Mouse (Mus musculus) neural tube, embryonic 15.5 days (tissue): ENCODE data around the gene Lrba. TPM values are rescaled to one million over a fixed set of nuclear protein-coding genes. Genes with fewer than 3 reads are reported as not detected.
A peak's percentile ranks its signal among the peaks of the same experiment; 100 is the strongest.

Source experiments
- ATAC-seq: fragments of 200-750 bp; cut with Nextera tagmentation; 2 replicates; pipeline ENCODE4 v1.8.0; 2017; ENCODE audit warnings: mild to moderate bottlenecking, moderate TSS enrichment, moderate library complexity; ENCODE audit not compliant: low FRiP score
- H3K27ac ChIP-seq: fragments of 300-500 bp; sonication (generic); replicated peaks from 2 replicates; pipeline ENCODE4 v1.5.1; 2015; ENCODE audit warnings: mild to moderate bottlenecking, inconsistent platforms
- H3K27me3 ChIP-seq: fragments of 300-500 bp; sonication (generic); replicated peaks from 2 replicates; pipeline ENCODE4 v1.6.1; 2015; ENCODE audit warnings: inconsistent platforms
- H3K36me3 ChIP-seq: fragments of 300-500 bp; sonication (generic); 2 replicates; pipeline ENCODE4 v1.6.1; 2015; ENCODE audit warnings: inconsistent platforms
- H3K4me1 ChIP-seq: fragments of 300-500 bp; sonication (generic); 2 replicates; pipeline ENCODE4 v1.6.1; 2015; ENCODE audit warnings: inconsistent platforms
- H3K4me2 ChIP-seq: fragments of 300-500 bp; sonication (generic); 2 replicates; pipeline ENCODE4 v1.6.1; 2015; ENCODE audit warnings: inconsistent platforms, mild to moderate bottlenecking, moderate library complexity
- H3K4me3 ChIP-seq: fragments of 300-500 bp; sonication (generic); replicated peaks from 2 replicates; pipeline ENCODE4 v1.5.1; 2015; ENCODE audit warnings: mild to moderate bottlenecking, inconsistent platforms
- H3K9ac ChIP-seq: fragments of 300-500 bp; sonication (generic); replicated peaks from 2 replicates; pipeline ENCODE4 v1.6.1; 2015; ENCODE audit warnings: mild to moderate bottlenecking, inconsistent platforms
- H3K9me3 ChIP-seq: fragments of 300-500 bp; sonication (generic); replicated peaks from 2 replicates; pipeline ENCODE4 v1.6.1; 2016; ENCODE audit warnings: inconsistent platforms
- WGBS: fragments of 180-500 bp; shearing (Covaris S2); methylation state at CpG from one replicate; pipeline ENCODE4 v1.1.7; 2015; ENCODE audit warnings: mixed read lengths; 5-methylcytosine and 5-hydroxymethylcytosine counted together
- polyA plus RNA-seq: library from polyadenylated mRNA; unstranded; fragments of >200 nt; fragmentation: Nextera tagmentation; extraction: Ambion mirVana; gene quantifications from 2 replicates; pipeline ENCODE4 v1.2.1, GENCODE M21; 2015

Gene Lrba
- polyA plus RNA-seq, 1 experiment from 2014 or later, result 5.7 TPM

DNA sequence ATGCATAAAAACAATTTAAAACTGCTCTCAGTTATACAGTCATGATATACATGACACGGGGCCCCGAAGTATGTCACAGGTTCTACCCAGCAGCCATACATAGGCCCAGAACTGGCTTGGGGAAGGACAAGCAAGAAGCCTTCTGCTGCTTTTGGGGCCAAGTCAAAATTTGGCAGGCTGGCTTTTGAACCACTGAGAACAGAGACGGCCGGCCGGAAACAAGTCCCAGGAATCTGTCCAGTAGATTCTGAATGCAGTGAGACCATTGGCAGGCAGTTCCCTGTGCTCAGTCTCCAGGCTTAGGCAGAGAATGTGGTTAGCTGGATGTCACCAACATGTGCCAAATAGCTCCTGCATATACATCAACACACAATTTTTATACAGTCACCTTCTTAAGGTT lies 565.3 kb downstream of the Lrba start:
- Histone ChIP-seq H3K27ac (0 out of 2 replicates have a peak overlapping the region, but pooled peaks have one; percentile 37), H3K4me3 (no peak overlapping the region), H3K9ac (no peak overlapping the region), H3K36me3 (peaks cover 56% of the 10 kb centered on the region), H3K4me1 (peaks cover 36% of the 10 kb centered on the region), H3K9me3 (no peaks in the 10 kb centered on the region), H3K4me2 (no peak overlapping the region), H3K27me3 (no peaks in the 10 kb centered on the region)
- no peak for ATAC-seq
- 97% methylated on average over 5 of the region's 5 CpGs for WGBS

DNA sequence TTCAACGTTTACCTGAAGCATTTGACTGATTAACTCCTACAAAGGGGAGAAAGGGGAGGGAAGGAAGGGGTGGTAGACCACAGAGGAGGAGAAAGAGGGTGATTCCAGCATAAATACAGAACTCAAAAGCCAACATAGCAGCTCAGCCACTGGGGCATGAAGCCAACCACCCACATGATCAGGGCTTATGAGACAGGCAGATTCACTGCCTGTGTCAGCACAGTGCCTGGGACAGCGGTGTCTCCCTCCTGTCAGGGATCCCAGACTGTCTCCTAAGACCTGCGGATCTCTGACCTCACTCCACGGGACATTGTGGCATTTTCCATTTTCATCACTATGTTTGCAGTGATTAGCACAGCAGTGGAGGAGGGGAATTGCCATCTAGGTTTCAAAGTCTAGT lies 568.8 kb downstream of the Lrba start:
- no peak for ATAC-seq
- Histone ChIP-seq H3K27ac (peak overlapping the region; percentile 3), H3K4me3 (no peak overlapping the region), H3K27me3 (no peaks in the 10 kb centered on the region), H3K4me2 (no peak overlapping the region), H3K9me3 (no peaks in the 10 kb centered on the region), H3K4me1 (peaks cover 21% of the 10 kb centered on the region), H3K36me3 (peaks cover 60% of the 10 kb centered on the region), H3K9ac (no peak overlapping the region)
- 77% methylated on average over 4 of the region's 4 CpGs for WGBS

DNA sequence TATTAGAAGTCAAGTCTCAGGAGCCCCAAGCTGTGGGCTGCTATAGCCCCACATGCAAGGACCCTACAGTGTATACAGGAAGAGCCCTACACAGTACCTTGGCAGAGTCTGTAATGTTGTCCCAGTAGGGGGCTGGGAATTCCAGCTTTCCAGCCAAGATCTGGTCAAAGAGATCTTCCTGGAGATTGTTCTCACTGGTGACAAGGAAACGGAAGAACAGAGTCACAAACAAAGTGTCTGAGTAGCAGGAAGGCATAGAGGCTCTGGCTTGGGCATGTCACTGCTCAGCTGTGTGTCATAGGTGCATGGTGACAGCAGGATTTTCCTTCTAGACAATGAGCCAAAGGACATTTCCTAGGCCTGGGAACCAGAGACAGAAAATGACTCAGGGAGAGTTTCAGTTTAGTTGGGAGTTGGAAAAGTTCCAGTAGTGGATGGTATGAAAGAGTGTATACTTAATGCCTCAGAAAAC lies 569.3 kb downstream of the Lrba start:
- no peak for ATAC-seq
- Histone ChIP-seq H3K4me1 (peaks cover 18% of the 10 kb centered on the region), H3K36me3 (peaks cover 63% of the 10 kb centered on the region), H3K4me3 (no peak overlapping the region), H3K27me3 (no peaks in the 10 kb centered on the region), H3K9ac (no peak overlapping the region), H3K9me3 (no peaks in the 10 kb centered on the region), H3K27ac (peak overlapping the region; percentile 3; the same call in 1 of the 2 replicates), H3K4me2 (no peak overlapping the region)
- 38% methylated on average over 1 of the region's 1 CpGs for WGBS

DNA sequence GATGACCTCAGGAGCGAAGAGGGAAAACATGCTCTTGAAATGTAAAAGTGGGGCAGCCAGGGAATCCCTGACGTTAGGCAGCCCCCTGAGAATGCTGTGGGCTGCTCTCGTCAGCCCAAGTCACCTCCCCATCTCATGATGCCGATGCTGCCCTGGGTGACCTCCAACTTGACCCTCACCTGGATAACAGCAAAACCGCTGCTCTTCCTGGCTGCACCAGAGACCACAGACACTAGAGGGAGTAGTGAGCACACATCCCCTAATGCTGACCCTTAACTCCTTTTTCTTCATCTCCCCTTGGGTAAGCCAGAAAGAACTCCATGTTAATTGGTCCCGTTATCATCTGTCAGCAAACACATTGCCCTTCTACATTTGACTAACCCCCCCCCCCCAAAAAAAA lies 572.2 kb downstream of the Lrba start:
- H3K27me3 ChIP-seq, result no peaks in the 10 kb centered on the region
- no peak for ATAC-seq
- H3K4me1 ChIP-seq, result peaks cover 23% of the 10 kb centered on the region
- 47% methylated on average over 6 of the region's 6 CpGs for WGBS
- no peak overlapping the region for H3K27ac ChIP-seq
- H3K4me3 ChIP-seq, result no peak overlapping the region
- H3K4me2 ChIP-seq, result no peak overlapping the region
- no peaks in the 10 kb centered on the region for H3K9me3 ChIP-seq
- no peak overlapping the region for H3K9ac ChIP-seq
- H3K36me3 ChIP-seq, result peaks cover 59% of the 10 kb centered on the region

DNA sequence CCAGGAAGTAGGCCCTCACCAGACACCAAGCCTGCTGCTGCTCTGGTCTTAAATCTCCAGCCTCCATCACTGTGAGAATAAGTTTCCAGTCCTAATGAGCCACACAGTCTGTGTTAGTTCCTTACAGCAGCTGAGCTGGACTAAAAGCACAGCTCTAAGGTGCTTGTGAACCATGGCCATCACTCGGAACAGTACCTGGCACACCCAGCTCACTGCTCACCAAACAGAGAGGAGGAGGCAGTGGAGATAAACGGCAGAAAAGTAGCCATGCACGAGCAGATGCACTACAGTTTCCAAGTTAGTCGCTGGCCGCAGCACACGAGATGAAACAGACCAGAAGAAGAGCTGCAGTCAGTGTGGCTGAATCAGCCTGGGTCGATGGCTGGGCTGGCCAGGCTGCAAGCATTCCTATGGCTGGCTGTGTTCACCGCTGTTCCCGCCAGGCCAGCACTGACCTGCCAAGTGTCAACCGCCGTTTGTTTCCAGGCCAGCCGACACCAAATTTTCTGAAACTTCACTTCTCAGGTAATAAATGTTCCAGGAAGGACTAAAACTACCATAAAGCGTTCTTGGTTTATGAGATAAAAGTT lies 573.5 kb downstream of the Lrba start:
- Histone ChIP-seq H3K9me3 (no peaks in the 10 kb centered on the region), H3K27me3 (no peaks in the 10 kb centered on the region), H3K36me3 (peaks cover 47% of the 10 kb centered on the region), H3K4me1 (peaks cover 26% of the 10 kb centered on the region), H3K4me2 (no peak overlapping the region), H3K4me3 (no peak overlapping the region), H3K27ac (no peak overlapping the region), H3K9ac (no peak overlapping the region)
- no peak for ATAC-seq
- WGBS, result 84% methylated on average over 13 of the region's 13 CpGs

DNA sequence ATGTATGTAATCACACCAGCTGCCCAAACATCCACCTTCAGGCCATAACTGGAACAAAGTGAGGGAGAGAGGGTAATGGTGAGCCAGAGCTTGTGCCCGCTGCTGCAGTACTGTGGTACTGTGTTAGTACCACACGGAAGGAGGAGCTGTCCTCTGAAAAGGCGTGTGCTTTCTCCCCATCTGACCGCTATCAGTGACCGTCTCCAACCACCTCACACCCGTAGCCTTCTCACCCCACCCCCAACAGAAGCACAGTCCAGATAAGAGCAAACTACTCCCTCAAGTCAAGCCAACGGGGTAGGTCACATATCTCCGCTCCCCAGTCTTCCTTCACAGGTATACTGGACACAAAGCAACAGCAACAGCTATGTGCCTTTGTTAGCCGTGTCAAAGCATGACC lies 574.6 kb downstream of the Lrba start:
- Histone ChIP-seq H3K27ac (no peak overlapping the region), H3K36me3 (peaks cover 39% of the 10 kb centered on the region), H3K9ac (no peak overlapping the region), H3K4me3 (no peak overlapping the region), H3K4me2 (no peak overlapping the region), H3K9me3 (no peaks in the 10 kb centered on the region), H3K27me3 (no peaks in the 10 kb centered on the region), H3K4me1 (peaks cover 22% of the 10 kb centered on the region)
- ATAC-seq, result no peak
- WGBS, result 95% methylated on average over 9 of the region's 9 CpGs

DNA sequence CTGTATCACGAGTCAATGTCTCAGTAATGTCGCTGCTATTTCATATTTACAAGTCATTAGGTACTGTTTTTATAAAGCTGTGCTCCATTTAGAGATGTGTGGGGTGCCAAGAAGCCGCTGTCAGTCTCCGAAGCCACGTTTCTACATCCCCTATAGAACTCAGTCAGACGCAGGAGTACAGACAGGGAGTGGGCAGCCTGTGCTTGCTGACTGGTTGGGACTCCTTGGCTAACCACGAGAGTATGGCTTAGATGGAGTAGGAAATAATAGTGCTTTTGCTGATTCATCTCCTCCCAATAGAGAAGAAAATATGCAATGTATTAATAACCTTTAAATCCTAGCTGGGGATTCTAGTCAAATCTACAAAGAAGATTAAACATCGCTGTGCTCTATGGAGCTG lies 576.4 kb downstream of the Lrba start:
- ATAC-seq, result no peak
- H3K9me3 ChIP-seq, result no peaks in the 10 kb centered on the region
- peak overlapping the region; percentile 56; the same call in 1 of the 2 replicates for H3K27ac ChIP-seq
- no peak overlapping the region for H3K9ac ChIP-seq
- H3K36me3 ChIP-seq, result peaks cover 39% of the 10 kb centered on the region
- H3K4me3 ChIP-seq, result no peak overlapping the region
- H3K4me2 ChIP-seq, result no peak overlapping the region
- H3K4me1 ChIP-seq, result peaks cover 18% of the 10 kb centered on the region
- WGBS, result 64% methylated on average over 8 of the region's 8 CpGs
- no peaks in the 10 kb centered on the region for H3K27me3 ChIP-seq

DNA sequence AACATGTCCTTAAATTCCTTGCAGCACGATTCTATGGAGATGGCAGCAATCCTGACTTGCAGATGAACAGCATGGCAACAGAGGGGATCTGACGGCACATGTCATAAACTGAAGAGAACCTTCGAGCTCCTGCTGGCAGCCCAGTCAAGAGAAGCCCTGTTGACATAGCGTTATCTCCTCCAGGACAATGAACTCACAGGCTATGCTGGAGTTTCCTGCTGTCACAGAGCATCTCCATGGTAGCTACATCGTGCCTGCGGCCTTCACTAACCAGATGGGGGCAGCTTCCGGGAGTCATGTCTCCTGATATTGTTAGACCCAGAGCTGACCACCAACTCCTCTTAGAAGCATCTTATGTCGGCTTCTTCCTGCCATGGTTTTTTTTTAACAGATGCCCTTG lies 578.3 kb downstream of the Lrba start:
- WGBS, result 39% methylated on average over 8 of the region's 8 CpGs
- Histone ChIP-seq H3K4me3 (no peak overlapping the region), H3K9me3 (no peaks in the 10 kb centered on the region), H3K4me2 (no peak overlapping the region), H3K9ac (no peak overlapping the region), H3K27me3 (no peaks in the 10 kb centered on the region), H3K27ac (no peak overlapping the region; the same call in 1 of the 2 replicates), H3K4me1 (peaks cover 18% of the 10 kb centered on the region), H3K36me3 (peaks cover 34% of the 10 kb centered on the region)
- ATAC-seq, result no peak

DNA sequence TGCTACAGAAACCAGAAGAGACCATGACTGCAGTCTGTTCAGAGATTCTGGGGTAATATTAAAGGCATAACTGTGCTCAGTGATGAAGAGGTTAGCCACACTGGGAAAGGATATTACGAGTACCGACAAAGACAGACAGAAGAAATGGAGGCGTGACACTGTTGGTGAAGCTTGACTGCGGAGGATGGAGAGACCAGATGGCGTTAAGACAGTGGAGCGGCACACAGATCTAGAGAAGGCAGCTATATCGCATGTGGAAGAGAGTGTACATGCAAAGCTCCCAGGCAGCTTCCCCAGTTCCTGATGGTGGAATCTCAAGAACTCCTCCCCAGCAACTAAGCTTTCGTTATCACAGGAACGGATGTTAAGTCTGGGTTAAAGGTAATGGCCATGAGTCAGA lies 579.8 kb downstream of the Lrba start:
- Histone ChIP-seq H3K4me2 (no peak overlapping the region), H3K4me1 (peaks cover 23% of the 10 kb centered on the region), H3K4me3 (no peak overlapping the region), H3K36me3 (peaks cover 22% of the 10 kb centered on the region), H3K9ac (no peak overlapping the region), H3K27ac (no peak overlapping the region), H3K27me3 (no peaks in the 10 kb centered on the region), H3K9me3 (no peaks in the 10 kb centered on the region)
- ATAC-seq, result no peak
- WGBS, result 89% methylated on average over 9 of the region's 9 CpGs

DNA sequence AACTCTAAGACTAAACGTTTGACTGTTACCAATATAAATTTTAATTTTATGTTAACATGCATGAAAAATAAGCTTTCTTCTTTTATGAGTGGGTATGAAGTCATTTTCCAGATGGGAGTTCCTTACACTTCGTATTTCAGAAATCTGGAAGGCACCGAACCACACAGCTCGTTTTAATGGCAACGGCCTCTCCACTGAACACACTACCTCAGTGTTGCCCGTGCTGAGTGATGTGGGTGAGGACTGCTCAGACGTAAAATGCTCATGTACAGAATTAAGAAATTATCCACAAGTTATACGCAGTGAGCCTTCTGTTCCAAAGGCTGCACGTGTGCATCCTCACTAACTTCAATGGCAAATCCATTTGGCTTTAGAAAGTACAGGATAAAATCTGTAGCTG lies 582.4 kb downstream of the Lrba start:
- H3K36me3 ChIP-seq, result peaks cover 17% of the 10 kb centered on the region
- H3K9me3 ChIP-seq, result no peaks in the 10 kb centered on the region
- no peak overlapping the region for H3K4me3 ChIP-seq
- H3K4me1 ChIP-seq, result peaks cover 12% of the 10 kb centered on the region
- no peak overlapping the region for H3K27ac ChIP-seq
- 92% methylated on average over 9 of the region's 9 CpGs for WGBS
- H3K4me2 ChIP-seq, result no peak overlapping the region
- H3K27me3 ChIP-seq, result no peaks in the 10 kb centered on the region
- no peak for ATAC-seq
- H3K9ac ChIP-seq, result no peak overlapping the region

DNA sequence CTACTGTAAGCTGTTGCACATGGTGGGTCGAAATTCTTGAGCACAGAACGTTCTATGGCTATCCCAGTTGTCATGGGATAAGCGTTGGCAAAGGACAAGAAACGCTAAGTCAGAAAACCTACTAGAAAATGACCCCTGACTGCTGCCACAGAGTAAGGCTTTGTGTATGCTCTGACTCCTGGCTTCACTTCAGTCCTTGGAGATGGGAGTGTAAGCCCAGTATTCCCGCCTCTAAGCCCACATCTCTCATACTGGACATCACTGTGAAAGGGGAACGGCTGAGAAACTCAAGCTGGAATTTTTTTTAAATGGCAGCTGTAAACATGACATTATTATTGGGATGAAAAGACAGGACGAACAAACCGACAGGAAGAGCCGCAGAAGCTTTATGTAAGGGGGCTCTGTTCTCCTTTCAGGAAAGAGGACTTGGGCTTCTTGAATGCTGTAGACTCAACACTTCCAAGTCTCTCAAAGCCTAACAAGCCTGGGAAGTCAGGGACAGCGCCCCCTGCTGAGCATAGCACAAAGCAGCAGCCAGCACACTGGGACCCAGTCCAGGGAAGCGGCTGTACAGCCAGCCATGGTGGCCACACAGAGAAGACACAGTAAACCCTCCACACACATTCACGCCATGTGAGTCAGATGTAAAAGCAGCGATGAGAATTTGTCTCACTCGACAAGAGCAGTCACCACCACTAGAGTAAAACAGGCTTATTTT lies 583.4 kb downstream of the Lrba start:
- peaks cover 17% of the 10 kb centered on the region for H3K36me3 ChIP-seq
- 70% methylated on average over 14 of the region's 14 CpGs for WGBS
- no peaks in the 10 kb centered on the region for H3K9me3 ChIP-seq
- H3K9ac ChIP-seq, result no peak overlapping the region
- H3K4me3 ChIP-seq, result no peak overlapping the region
- H3K27ac ChIP-seq, result no peak overlapping the region; the same call in 1 of the 2 replicates
- H3K4me2 ChIP-seq, result no peak overlapping the region
- no peaks in the 10 kb centered on the region for H3K27me3 ChIP-seq
- H3K4me1 ChIP-seq, result peaks cover 9% of the 10 kb centered on the region; the same call in 1 of the 2 replicates
- ATAC-seq, result peak; percentile 55; the same call in 1 of the 2 replicates

DNA sequence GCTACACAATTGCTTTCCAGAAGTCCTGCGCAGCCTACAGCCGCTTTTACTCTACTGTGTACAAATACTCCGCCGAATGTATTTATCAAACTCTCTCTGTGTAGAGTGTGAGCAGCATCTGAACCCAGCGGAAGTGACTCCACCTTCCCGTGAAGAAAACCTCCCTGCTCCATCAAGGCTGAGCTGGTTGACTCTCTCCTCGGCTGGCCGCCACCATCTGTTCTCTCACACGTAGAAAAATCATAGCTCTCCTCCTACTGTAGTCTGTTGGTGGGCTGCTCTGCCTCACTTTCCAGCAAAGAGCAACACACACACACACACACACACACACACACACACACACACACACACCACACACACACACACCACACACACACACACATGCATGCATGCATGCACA lies 584.7 kb downstream of the Lrba start:
- no peak overlapping the region for H3K9ac ChIP-seq
- peaks cover 5% of the 10 kb centered on the region; the same call in 1 of the 2 replicates for H3K4me1 ChIP-seq
- no peak for ATAC-seq
- no peak overlapping the region for H3K4me2 ChIP-seq
- no peak overlapping the region for H3K4me3 ChIP-seq
- no peak overlapping the region for H3K27ac ChIP-seq
- 76% methylated on average over 9 of the region's 9 CpGs for WGBS
- H3K9me3 ChIP-seq, result no peaks in the 10 kb centered on the region
- no peaks in the 10 kb centered on the region for H3K27me3 ChIP-seq
- peaks cover 21% of the 10 kb centered on the region for H3K36me3 ChIP-seq
